Mouse (Mus musculus) small intestine, adult 2 months (tissue): ENCODE measurements at regions not wholly inside any gene's neighbourhood (a gene's known extent, or its start where the extent isn't known, plus 50 kb on each side); places are given as distances from the start of the nearest gene placed in this dataset.

Source experiments
- CTCF ChIP-seq: fragments of 200-500 bp; IDR thresholded peaks from 2 replicates; pipeline ENCODE4 v1.5.1; 2012; ENCODE audit warnings: low read depth, mild to moderate bottlenecking, control low read depth, inconsistent platforms, low read length, moderate library complexity, mixed read lengths; ENCODE audit not compliant: insufficient replicate concordance, insufficient read length; ENCODE audit errors: extremely low read depth
- POLR2A ChIP-seq: fragments of 200-500 bp; IDR thresholded peaks from 2 replicates; pipeline ENCODE4 v1.6.1; 2012; ENCODE audit warnings: low read depth, mild to moderate bottlenecking, control low read depth, inconsistent platforms, low read length, moderate library complexity

- TF ChIP-seq CTCF: no peak
- TF ChIP-seq POLR2A: no peak
Measured at GRCm38 (mm10) chr16:95640670-95641069, 54.3 kb upstream of the Erg start.
